Mouse (Mus musculus) kidney, embryonic 15.5 days (tissue): Measurements from ENCODE around the gene Rgs6. TPM values are rescaled to one million over a fixed set of nuclear protein-coding genes. Genes with fewer than 3 reads are reported as not detected.

Experiments
- ATAC-seq: fragments of 200-750 bp; cut with Nextera tagmentation; replicated peaks from 2 replicates; pipeline ENCODE4 v1.8.0; 2017; ENCODE audit warnings: moderate TSS enrichment; ENCODE audit not compliant: low FRiP score
- H3K27ac ChIP-seq: fragments of 300-500 bp; sonication (generic); 2 replicates; pipeline ENCODE4 v1.5.1; 2015; ENCODE audit warnings: mild to moderate bottlenecking, inconsistent platforms
- H3K27me3 ChIP-seq: fragments of 300-500 bp; sonication (generic); 2 replicates; pipeline ENCODE4 v1.6.1; 2015; ENCODE audit warnings: inconsistent platforms
- H3K36me3 ChIP-seq: fragments of 300-500 bp; sonication (generic); 2 replicates; pipeline ENCODE4 v1.6.1; 2015; ENCODE audit warnings: inconsistent platforms
- H3K4me1 ChIP-seq: fragments of 300-500 bp; sonication (generic); 2 replicates; pipeline ENCODE4 v1.6.1; 2015; ENCODE audit warnings: inconsistent platforms
- H3K4me2 ChIP-seq: fragments of 300-500 bp; sonication (generic); 2 replicates; pipeline ENCODE4 v1.6.1; 2015; ENCODE audit warnings: moderate library complexity, mild to moderate bottlenecking, inconsistent platforms
- H3K4me3 ChIP-seq: fragments of 300-500 bp; sonication (generic); replicated peaks from 2 replicates; pipeline ENCODE4 v1.5.1; 2015; ENCODE audit warnings: mild to moderate bottlenecking, inconsistent platforms
- H3K9ac ChIP-seq: fragments of 300-500 bp; sonication (generic); 2 replicates; pipeline ENCODE4 v1.6.1; 2015; ENCODE audit warnings: mild to moderate bottlenecking, inconsistent platforms
- H3K9me3 ChIP-seq: fragments of 300-500 bp; sonication (generic); replicated peaks from 2 replicates; pipeline ENCODE4 v1.6.1; 2016; ENCODE audit warnings: inconsistent platforms
- WGBS: fragments of 180-500 bp; shearing (Covaris S2); methylation state at CpG from one replicate; pipeline ENCODE4 v1.1.7; 2015; ENCODE audit warnings: mixed read lengths; 5-methylcytosine and 5-hydroxymethylcytosine counted together
- polyA plus RNA-seq: library from polyadenylated mRNA; unstranded; fragments of >200 nt; fragmentation: Nextera tagmentation; extraction: Ambion mirVana; gene quantifications from 2 replicates; pipeline ENCODE4 v1.2.1, GENCODE M21; 2015

The Rgs6 gene
- polyA plus RNA-seq, 1 experiment from 2014 or later: 1.8 TPM

- no peak for ATAC-seq
- Histone ChIP-seq H3K27ac (no peak overlapping the region), H3K27me3 (no peaks in the 10 kb centered on the region), H3K4me3 (no peak overlapping the region), H3K4me2 (no peak overlapping the region), H3K4me1 (peaks cover 43% of the 10 kb centered on the region), H3K36me3 (no peaks in the 10 kb centered on the region), H3K9me3 (no peaks in the 10 kb centered on the region), H3K9ac (no peak overlapping the region)
- 57% methylated on average over 8 of the region's 8 CpGs for WGBS
Measured at GRCm38 (mm10) chr12:83208011-83208410, 619.9 kb downstream of the Rgs6 start.

- no peak for ATAC-seq
- Histone ChIP-seq H3K27ac (no peak overlapping the region), H3K9me3 (no peaks in the 10 kb centered on the region), H3K4me3 (no peak overlapping the region), H3K9ac (no peak overlapping the region), H3K4me2 (no peak overlapping the region), H3K36me3 (no peaks in the 10 kb centered on the region), H3K4me1 (peaks cover 43% of the 10 kb centered on the region), H3K27me3 (no peaks in the 10 kb centered on the region)
- WGBS: 63% methylated on average over 6 of the region's 6 CpGs
Measured at GRCm38 (mm10) chr12:83208841-83209240, 620.7 kb downstream of the Rgs6 start.

- Histone ChIP-seq H3K36me3 (no peaks in the 10 kb centered on the region), H3K27ac (peak overlapping the region; percentile 52), H3K4me3 (no peak overlapping the region), H3K9me3 (no peaks in the 10 kb centered on the region), H3K4me2 (no peak overlapping the region), H3K9ac (no peak overlapping the region), H3K4me1 (peaks cover 49% of the 10 kb centered on the region), H3K27me3 (no peaks in the 10 kb centered on the region)
- no peak for ATAC-seq
- WGBS: 29% methylated on average over 6 of the region's 6 CpGs
Measured at GRCm38 (mm10) chr12:83209461-83209860, 621.4 kb downstream of the Rgs6 start.

GRCm38 (mm10) chr12:83210294-83210693, 622.2 kb downstream of the Rgs6 start:
- H3K4me3 ChIP-seq: no peak overlapping the region
- no peak overlapping the region for H3K4me2 ChIP-seq
- peaks cover 49% of the 10 kb centered on the region for H3K4me1 ChIP-seq
- H3K9ac ChIP-seq: no peak overlapping the region
- no peaks in the 10 kb centered on the region for H3K36me3 ChIP-seq
- 33% methylated on average over 5 of the region's 5 CpGs for WGBS
- peak overlapping the region; percentile 52 for H3K27ac ChIP-seq
- peak; percentile 41; the same call in 1 of the 2 replicates for ATAC-seq
- H3K27me3 ChIP-seq: no peaks in the 10 kb centered on the region
- H3K9me3 ChIP-seq: no peaks in the 10 kb centered on the region

GRCm38 (mm10) chr12:83210735-83211134, 622.6 kb downstream of the Rgs6 start:
- H3K4me1 ChIP-seq: peaks cover 44% of the 10 kb centered on the region
- no peaks in the 10 kb centered on the region for H3K36me3 ChIP-seq
- ATAC-seq: no peak
- no peaks in the 10 kb centered on the region for H3K27me3 ChIP-seq
- 57% methylated on average over 3 of the region's 3 CpGs for WGBS
- H3K9ac ChIP-seq: no peak overlapping the region
- no peak overlapping the region for H3K4me2 ChIP-seq
- no peak overlapping the region for H3K4me3 ChIP-seq
- H3K27ac ChIP-seq: peak overlapping the region; percentile 52
- no peaks in the 10 kb centered on the region for H3K9me3 ChIP-seq

- ATAC-seq: no peak
- no peaks in the 10 kb centered on the region for H3K27me3 ChIP-seq
- no peaks in the 10 kb centered on the region for H3K9me3 ChIP-seq
- H3K9ac ChIP-seq: no peak overlapping the region
- H3K36me3 ChIP-seq: no peaks in the 10 kb centered on the region
- no peak overlapping the region for H3K4me2 ChIP-seq
- H3K4me1 ChIP-seq: peaks cover 42% of the 10 kb centered on the region
- H3K27ac ChIP-seq: peak overlapping the region; percentile 52
- no peak overlapping the region for H3K4me3 ChIP-seq
- WGBS: 79% methylated on average over 7 of the region's 7 CpGs
Measured at GRCm38 (mm10) chr12:83211146-83211822, 623.2 kb downstream of the Rgs6 start.
